Mouse (Mus musculus): ENCODE measurements around the gene Spin2d. TPM values are rescaled to one million over a fixed set of nuclear protein-coding genes. Genes with fewer than 3 reads are reported as not detected.
"Not testable (repeated sequence)": the region's sequence is repeated elsewhere in the genome, so short reads cannot be mapped to it uniquely, and the experiment has no call there.

Spin2d gene
- not detected for total RNA-seq (2018; cell fraction: chromatin; rRNA removed)
- total RNA-seq (2018; cell fraction: cytosol; rRNA removed) = not detected
- not detected for total RNA-seq (2018; cell fraction: nucleus; rRNA removed)
- not detected in 3 replicates for polyA plus RNA-seq (2018)

DNA sequence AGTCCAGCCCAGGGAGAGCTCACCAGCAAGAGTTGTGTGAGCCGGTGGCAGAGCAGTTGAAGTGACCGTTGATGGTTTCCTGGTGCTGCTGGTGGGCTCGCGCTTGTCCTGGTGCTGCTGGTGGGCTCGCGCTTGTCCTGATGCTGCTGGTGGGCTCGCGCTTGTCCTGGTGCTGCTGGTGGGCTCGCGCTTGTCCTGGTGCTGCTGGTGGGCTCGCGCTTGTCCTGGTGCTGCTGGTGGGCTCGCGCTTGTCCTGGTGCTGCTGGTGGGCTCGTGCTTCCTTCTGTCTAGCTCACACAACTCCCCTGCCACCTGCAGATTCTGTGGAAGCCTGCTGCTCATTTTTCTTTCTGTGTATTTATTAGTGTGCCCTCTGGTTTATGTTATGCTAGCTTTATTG is at the start of gene Spin2d:
Spin2d (minus strand) TSS at position 101 of the 400 bp plus-strand sequence.
- not testable (repeated sequence) for H3K4me3 ChIP-seq (ENCODE audit: inconsistent target); H3K36me3 ChIP-seq (ENCODE audit: inconsistent target); H3K27ac ChIP-seq; H3K79me2 ChIP-seq (ENCODE audit: inconsistent target)
- WGBS (ENCODE audit: missing documents) = no CpG with 5 or more reads among the region's 15 CpGs

GRCm38 (mm10) chrX:73225365-73225764 is 48.6 kb upstream of the Spin2d start:
- H3K4me3 ChIP-seq (ENCODE audit: inconsistent target) = no peak overlapping the region
- H3K79me2 ChIP-seq (ENCODE audit: inconsistent target) = peaks cover 9% of the 10 kb centered on the region; the same call in 1 of the 2 replicates
- 70% methylated on average over 1 of the region's 1 CpGs for WGBS (ENCODE audit: missing documents)
- no peak overlapping the region for H3K27ac ChIP-seq
- H3K36me3 ChIP-seq (ENCODE audit: inconsistent target) = no peaks in the 10 kb centered on the region

DNA sequence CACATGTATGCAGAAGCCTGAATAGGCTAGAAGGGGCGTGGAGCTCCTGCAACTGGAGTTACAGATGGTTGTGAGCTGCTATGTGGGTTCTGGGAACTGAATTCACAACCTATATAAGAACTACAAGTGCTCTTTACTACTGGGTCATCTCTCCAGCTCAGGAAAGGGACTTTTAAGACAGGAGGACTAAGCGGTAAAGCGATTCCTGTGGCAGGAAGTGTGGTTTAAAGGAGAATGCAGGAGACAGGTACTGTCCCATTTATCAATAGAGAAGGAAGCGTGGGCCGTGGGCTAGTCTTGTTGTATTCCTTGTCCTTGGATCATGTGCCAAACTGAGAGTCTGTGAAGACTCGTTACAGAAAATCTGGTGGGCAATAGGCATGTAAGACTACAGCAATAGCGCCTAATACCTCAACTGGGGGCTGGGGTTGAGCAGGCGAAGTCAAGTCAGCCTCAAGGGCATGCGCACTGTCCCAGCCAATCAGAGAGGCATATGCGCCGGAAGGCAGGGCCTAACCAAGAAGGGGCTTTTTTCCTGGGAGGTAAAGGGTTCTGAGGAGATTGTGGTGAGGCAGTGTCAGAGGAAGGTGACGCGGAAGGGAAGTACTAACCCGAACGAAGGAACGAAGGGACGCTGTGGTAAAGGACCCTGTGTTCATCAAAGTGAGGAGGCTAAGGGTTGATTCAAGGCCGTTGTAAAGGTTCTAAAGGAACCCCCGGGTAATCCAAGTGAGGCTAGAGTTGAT is 37.2 kb upstream of the Spin2d start, which contains the start of gene Xlr4b:
Xlr4b (plus strand) TSS at position 515 of the 746 bp plus-strand sequence.
- H3K79me2 ChIP-seq (ENCODE audit: inconsistent target); H3K4me3 ChIP-seq (ENCODE audit: inconsistent target); H3K27ac ChIP-seq; H3K36me3 ChIP-seq (ENCODE audit: inconsistent target): not testable (repeated sequence)
- 42% methylated on average over 3 of the region's 19 CpGs for WGBS (ENCODE audit: missing documents)

GRCm38 (mm10) chrX:73191934-73192333 is 15.1 kb upstream of the Spin2d start, which contains the start of gene Xlr3b:
Gene Xlr3b, plus strand, starts transcription at chrX:73192207.
- H3K36me3 ChIP-seq (ENCODE audit: inconsistent target); H3K4me3 ChIP-seq (ENCODE audit: inconsistent target); H3K79me2 ChIP-seq (ENCODE audit: inconsistent target); H3K27ac ChIP-seq: not testable (repeated sequence)
- WGBS (ENCODE audit: missing documents) = 90% methylated on average over 7 of the region's 12 CpGs

DNA sequence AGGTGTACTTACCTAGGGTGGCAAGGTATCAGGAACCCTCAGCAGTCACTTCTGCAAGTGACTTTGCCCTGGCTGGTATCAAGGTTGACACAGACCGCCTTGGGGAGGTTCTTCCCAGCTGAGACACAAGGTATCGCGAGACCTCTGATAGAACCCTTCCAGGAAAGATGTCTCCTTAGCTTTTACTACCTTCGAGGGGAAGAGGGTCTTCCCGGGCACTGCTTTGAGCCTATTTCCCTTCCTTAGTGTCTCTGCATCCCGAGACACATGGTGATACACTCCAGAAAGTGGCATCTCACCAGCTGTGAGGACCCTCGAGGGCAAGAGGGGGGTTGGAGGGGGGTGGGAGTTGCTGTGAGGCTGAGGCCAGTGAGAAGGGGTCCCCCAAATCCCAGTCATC is 27.4 kb downstream of the Spin2d start, which contains the start of gene DXBay18:
DXBay18 (minus strand) TSS at position 101 of the 400 bp plus-strand sequence.
- H3K4me3 ChIP-seq (ENCODE audit: inconsistent target); H3K27ac ChIP-seq; H3K36me3 ChIP-seq (ENCODE audit: inconsistent target); H3K79me2 ChIP-seq (ENCODE audit: inconsistent target): not testable (repeated sequence)
- WGBS (ENCODE audit: missing documents) = no CpG with 5 or more reads among the region's 7 CpGs

- not testable (repeated sequence) for H3K79me2 ChIP-seq (ENCODE audit: inconsistent target); H3K4me3 ChIP-seq (ENCODE audit: inconsistent target); H3K36me3 ChIP-seq (ENCODE audit: inconsistent target); H3K27ac ChIP-seq
- WGBS (ENCODE audit: missing documents) = no CpG with 5 or more reads among the region's 20 CpGs
These were observed 28.3 kb downstream of the Spin2d start, which contains the start of gene Xlr5b for GRCm38 (mm10) chrX:73148496-73148895. Gene Xlr5b, plus strand, starts transcription at chrX:73148796.

GRCm38 (mm10) chrX:73143218-73143618 is 33.6 kb downstream of the Spin2d start:
- not testable (repeated sequence) for H3K36me3 ChIP-seq (ENCODE audit: inconsistent target); H3K79me2 ChIP-seq (ENCODE audit: inconsistent target); H3K4me3 ChIP-seq (ENCODE audit: inconsistent target); H3K27ac ChIP-seq
- no CpG with 5 or more reads among the region's 7 CpGs for WGBS (ENCODE audit: missing documents)

Other genes starting within 250 kb of the Spin2d start
- not detected in 3 replicates for gene Zfp185, start 189.7 kb downstream of the Spin2d start, polyA plus RNA-seq (2018)
- not detected in 3 replicates for gene Pnma5, start 139.9 kb downstream of the Spin2d start, polyA plus RNA-seq (2018)
- not detected in 3 replicates for gene Pnma3, start 112.2 kb downstream of the Spin2d start, polyA plus RNA-seq (2018)
- 1.4 to 5.2 TPM (median 2.2 TPM) in 3 replicates for gene Xlr4a, start 94.5 kb downstream of the Spin2d start, polyA plus RNA-seq (2018)
- gene Xlr3a, start 79.9 kb downstream of the Spin2d start, polyA plus RNA-seq (2018) = 0.35 TPM in 1 of 3 replicates, not detected in the others
- not detected in 3 replicates for gene Gm14685, start 59.9 kb downstream of the Spin2d start, polyA plus RNA-seq (2018)
- not detected in 3 replicates for gene Xlr5b, start 28.2 kb downstream of the Spin2d start, polyA plus RNA-seq (2018)
- not detected in 3 replicates for gene DXBay18, start 27.5 kb downstream of the Spin2d start, polyA plus RNA-seq (2018)
- 1.6 to 2.5 TPM (median 1.8 TPM) in 3 replicates for gene Xlr3b, start 15.2 kb upstream of the Spin2d start, polyA plus RNA-seq (2018)
- gene Xlr4b, start 37.3 kb upstream of the Spin2d start, polyA plus RNA-seq (2018) = 3.1 to 6.6 TPM (median 5.2 TPM) in 3 replicates
- gene F8a, start 51.3 kb upstream of the Spin2d start, polyA plus RNA-seq (2018) = 1.2 to 3.4 TPM (median 2.6 TPM) in 3 replicates
- 0.25 to 0.36 TPM (median 0.29 TPM) in 3 replicates for gene Xlr4c, start 66.1 kb upstream of the Spin2d start, polyA plus RNA-seq (2018)
- not detected in 3 replicates for gene Xlr3c, start 88.4 kb upstream of the Spin2d start, polyA plus RNA-seq (2018)
- gene Xlr5a, start 116.0 kb upstream of the Spin2d start, polyA plus RNA-seq (2018) = not detected in 3 replicates
- gene Xlr5c, start 116.0 kb upstream of the Spin2d start, polyA plus RNA-seq (2018) = not detected in 3 replicates
- gene Gm45015, start 159.9 kb upstream of the Spin2d start, polyA plus RNA-seq (2018) = not detected in 3 replicates
- 6.6 to 8.1 TPM (median 7.9 TPM) in 3 replicates for gene Zfp275, start 165.6 kb upstream of the Spin2d start, polyA plus RNA-seq (2018)
- gene Gm18336, start 221.7 kb upstream of the Spin2d start, polyA plus RNA-seq (2018) = not detected in 3 replicates
- not detected in 3 replicates for gene Zfp92, start 234.1 kb upstream of the Spin2d start, polyA plus RNA-seq (2018)

All from macrophage (primary cell).